Mouse (Mus musculus) limb, embryonic 14.5 days (tissue): ENCODE measurements at regions not wholly inside any gene's neighbourhood (a gene's known extent, or its start where the extent isn't known, plus 50 kb on each side); places are given as distances from the start of the nearest gene placed in this dataset.

ENCODE experiments used
- ATAC-seq: fragments of 200-750 bp; cut with Nextera tagmentation; 2 replicates; pipeline ENCODE4 v1.8.0; 2017; ENCODE audit warnings: low read depth, moderate number of reproducible peaks, moderate TSS enrichment; ENCODE audit not compliant: low FRiP score
- DNase-seq: peaks from one replicate; pipeline ENCODE4 v3.0.0-alpha.2; 2015; ENCODE audit warnings: low spot score
- H3K27ac ChIP-seq: fragments of 300-500 bp; sonication (generic); replicated peaks from 2 replicates; pipeline ENCODE4 v1.5.1; 2014; ENCODE audit warnings: low read depth, mild to moderate bottlenecking, low read length, moderate library complexity, mixed read lengths
- H3K27me3 ChIP-seq: fragments of 300-500 bp; sonication (generic); 2 replicates; pipeline ENCODE4 v1.6.1; 2014; ENCODE audit warnings: low read length, mixed read lengths; ENCODE audit not compliant: control insufficient read depth, insufficient read depth
- H3K36me3 ChIP-seq: fragments of 300-500 bp; sonication (generic); 2 replicates; pipeline ENCODE4 v1.6.1; 2014; ENCODE audit warnings: mild to moderate bottlenecking, low read length, moderate library complexity, mixed read lengths; ENCODE audit not compliant: control insufficient read depth, insufficient read depth
- H3K4me1 ChIP-seq: fragments of 300-500 bp; sonication (generic); 2 replicates; pipeline ENCODE4 v1.6.1; 2014; ENCODE audit warnings: antibody characterized with exemption, low read length, mixed read lengths; ENCODE audit not compliant: control insufficient read depth, insufficient read depth
- H3K4me2 ChIP-seq: fragments of 300-500 bp; sonication (generic); replicated peaks from 2 replicates; pipeline ENCODE4 v1.6.1; 2014; ENCODE audit warnings: low read depth, mild to moderate bottlenecking, low read length, moderate library complexity; ENCODE audit not compliant: severe bottlenecking
- H3K4me3 ChIP-seq: fragments of 300-500 bp; sonication (generic); replicated peaks from 2 replicates; pipeline ENCODE4 v1.5.1; 2014; ENCODE audit warnings: low read length
- H3K9ac ChIP-seq: fragments of 300-500 bp; sonication (generic); 2 replicates; pipeline ENCODE4 v1.6.1; 2014; ENCODE audit warnings: mild to moderate bottlenecking, low read depth, low read length, moderate library complexity; ENCODE audit not compliant: severe bottlenecking
- H3K9me3 ChIP-seq: fragments of 300-500 bp; sonication (generic); 2 replicates; pipeline ENCODE4 v1.6.1; 2016; ENCODE audit warnings: low read length; ENCODE audit not compliant: control insufficient read depth
- POLR2A ChIP-seq: fragments of 200-500 bp; IDR thresholded peaks from 2 replicates; pipeline ENCODE4 v1.8.0; 2012; ENCODE audit warnings: inconsistent platforms, mild to moderate bottlenecking, moderate library complexity, borderline replicate concordance; ENCODE audit not compliant: insufficient read depth, insufficient read length; ENCODE audit errors: extremely low read depth
- WGBS: fragments of 180-500 bp; shearing (Covaris S2); extraction: QIAGEN DNeasy Blood & Tissue Kit; methylation state at CpG from one replicate; pipeline ENCODE4 v1.1.7; 2014; 5-methylcytosine and 5-hydroxymethylcytosine counted together

GRCm38 (mm10) chr19:15033921-15034320, 436.1 kb upstream of the Tle4 start:
- Histone ChIP-seq H3K9me3 (no peaks in the 10 kb centered on the region), H3K27me3 (no peaks in the 10 kb centered on the region; the same call in 1 of the 2 replicates), H3K9ac (no peak overlapping the region), H3K27ac (no peak overlapping the region), H3K36me3 (no peaks in the 10 kb centered on the region), H3K4me2 (no peak overlapping the region), H3K4me1 (0 out of 2 replicates have a peak, but pooled peaks cover 3% of the 10 kb centered on the region), H3K4me3 (no peak overlapping the region)
- WGBS = 58% methylated on average over 8 of the region's 8 CpGs
- ATAC-seq (no peak), DNase-seq (no peak)
- TF ChIP-seq POLR2A = no peak

- Histone ChIP-seq H3K27ac (no peak overlapping the region), H3K27me3 (no peaks in the 10 kb centered on the region; the same call in 1 of the 2 replicates), H3K4me1 (0 out of 2 replicates have a peak, but pooled peaks cover 3% of the 10 kb centered on the region), H3K4me2 (no peak overlapping the region), H3K4me3 (no peak overlapping the region), H3K9me3 (no peaks in the 10 kb centered on the region), H3K36me3 (no peaks in the 10 kb centered on the region), H3K9ac (no peak overlapping the region)
- ATAC-seq (no peak), DNase-seq (no peak)
- TF ChIP-seq POLR2A = no peak
- WGBS = 81% methylated on average over 5 of the region's 5 CpGs
These were observed 435.5 kb upstream of the Tle4 start for GRCm38 (mm10) chr19:15033396-15033795.

- no peak for TF ChIP-seq POLR2A
- Histone ChIP-seq H3K27ac (no peak overlapping the region), H3K27me3 (no peaks in the 10 kb centered on the region; the same call in 1 of the 2 replicates), H3K36me3 (no peaks in the 10 kb centered on the region), H3K9me3 (no peaks in the 10 kb centered on the region), H3K9ac (no peak overlapping the region), H3K4me3 (no peak overlapping the region), H3K4me1 (0 out of 2 replicates have a peak, but pooled peaks cover 3% of the 10 kb centered on the region), H3K4me2 (no peak overlapping the region)
- no peak for ATAC-seq
- WGBS = 84% methylated on average over 9 of the region's 9 CpGs
- no peak for DNase-seq
These were observed 434.6 kb upstream of the Tle4 start for GRCm38 (mm10) chr19:15032297-15032947.

GRCm38 (mm10) chr19:15031483-15031882, 433.6 kb upstream of the Tle4 start:
- Histone ChIP-seq H3K9ac (no peak overlapping the region), H3K36me3 (no peaks in the 10 kb centered on the region), H3K4me2 (no peak overlapping the region), H3K9me3 (no peaks in the 10 kb centered on the region), H3K4me1 (0 out of 2 replicates have a peak, but pooled peaks cover 3% of the 10 kb centered on the region), H3K4me3 (no peak overlapping the region), H3K27me3 (no peaks in the 10 kb centered on the region), H3K27ac (no peak overlapping the region)
- no peak for TF ChIP-seq POLR2A
- DNase-seq = no peak
- ATAC-seq = no peak

GRCm38 (mm10) chr19:15003596-15003995, 405.7 kb upstream of the Tle4 start:
- Histone ChIP-seq H3K36me3 (no peaks in the 10 kb centered on the region), H3K27me3 (no peaks in the 10 kb centered on the region), H3K4me1 (no peaks in the 10 kb centered on the region), H3K4me3 (no peak overlapping the region), H3K9ac (no peak overlapping the region), H3K27ac (no peak overlapping the region), H3K9me3 (no peaks in the 10 kb centered on the region), H3K4me2 (no peak overlapping the region)
- ATAC-seq (no peak), DNase-seq (no peak)
- no peak for TF ChIP-seq POLR2A
- WGBS = 73% methylated on average over 3 of the region's 3 CpGs

GRCm38 (mm10) chr19:14993344-14993743, 395.5 kb upstream of the Tle4 start:
- no peak for TF ChIP-seq POLR2A
- no peak overlapping the region for H3K4me2 ChIP-seq
- DNase-seq = no peak
- H3K27me3 ChIP-seq = no peaks in the 10 kb centered on the region
- H3K4me1 ChIP-seq = no peaks in the 10 kb centered on the region
- ATAC-seq = no peak
- 88% methylated on average over 2 of the region's 2 CpGs for WGBS
- no peak overlapping the region for H3K9ac ChIP-seq
- H3K9me3 ChIP-seq = no peaks in the 10 kb centered on the region
- H3K27ac ChIP-seq = no peak overlapping the region
- no peaks in the 10 kb centered on the region for H3K36me3 ChIP-seq
- no peak overlapping the region for H3K4me3 ChIP-seq
